7 mouse cellular contexts compared by ENCODE assay signal in genomic region chr4:123904333-123905125, GRCm38 (mm10). TPM values are rescaled to one million over a fixed set of nuclear protein-coding genes. Genes with fewer than 3 reads are reported as not detected.
A peak's percentile ranks its signal among the peaks of the same experiment; 100 is the strongest.
DNase-seq lines count a peak whose midpoint lies in the region; ATAC-seq lines count a peak whose summit lies in the region.

Gene Mycbp, plus strand, starts transcription at chr4:123904832.

- H3K27me3 ChIP-seq in intestine, embryonic 15.5 days (replicated peaks) = no peaks in the 10 kb centered on the region
- H3K27me3 ChIP-seq in midbrain, embryonic 10.5 days (ENCODE audit: low read depth, poor library complexity, severe bottlenecking) = no peaks in the 10 kb centered on the region

- no peaks in the 10 kb centered on the region for H3K9me3 ChIP-seq in intestine, embryonic 15.5 days
- H3K9me3 ChIP-seq in midbrain, embryonic 10.5 days (replicated peaks) = no peaks in the 10 kb centered on the region

- H3K36me3 ChIP-seq in intestine, embryonic 15.5 days = no peaks in the 10 kb centered on the region
- H3K36me3 ChIP-seq in midbrain, embryonic 10.5 days = peaks cover 9% of the 10 kb centered on the region

- H3K4me3 ChIP-seq in intestine, embryonic 15.5 days (replicated peaks) = peak within 1 kb of the TSS; percentile 77
- H3K4me3 ChIP-seq in midbrain, embryonic 10.5 days = peak within 1 kb of the TSS; percentile 82

- H3K27ac ChIP-seq in intestine, embryonic 15.5 days = peak within 1 kb of the TSS; percentile 87
- H3K27ac ChIP-seq in midbrain, embryonic 10.5 days (replicated peaks) = peak within 1 kb of the TSS; percentile 86

- peak within 1 kb of the TSS; percentile 74 for H3K9ac ChIP-seq in intestine, embryonic 15.5 days

- peaks cover 7% of the 10 kb centered on the region; the same call in 1 of the 2 replicates for H3K4me1 ChIP-seq in intestine, embryonic 15.5 days (replicated peaks)
- H3K4me1 ChIP-seq in midbrain, embryonic 10.5 days = peaks cover 20% of the 10 kb centered on the region

- ATAC-seq in intestine, embryonic 15.5 days = peak; percentile 100

- 2% methylated on average over 46 of the region's 49 CpGs for WGBS in intestine, embryonic 15.5 days
- 2% methylated on average over 49 of the region's 49 CpGs for WGBS in midbrain, embryonic 10.5 days

- peak; percentile 100 for DNase-seq in adrenal gland, adult 2 months
- DNase-seq in embryo, embryonic 11.5 days (ENCODE audit: low read depth, low spot score) = peak; percentile 99
- DNase-seq in gastrocnemius, postnatal 36 days = peak; percentile 98 to 99
- peak; percentile 99 for DNase-seq in left cerebral cortex, postnatal 25 days (ENCODE audit: low spot score in 2 of 2)
- peak; percentile 99 for DNase-seq in midbrain, embryonic 10.5 days (ENCODE audit: low spot score)
- peak; percentile 98 for DNase-seq in right cerebral cortex, postnatal 4 days

- intact Hi-C loops in gastrocnemius, postnatal 36 days (cut with DNase I) = no loop called here
- intact Hi-C loops in left cerebral cortex, postnatal 25 days (cut with DNase I) = no loop called here

- H3K4me2 ChIP-seq in intestine, embryonic 15.5 days (replicated peaks) = peak within 1 kb of the TSS; percentile 67

RNA-seq across cellular contexts. Expression of gene Mycbp, which starts in this region (rescaled TPM):
- 10 to 100 TPM; 41.7 to 52.8 TPM for total RNA-seq in adrenal gland, adult 2 months (2021)
- polyA plus RNA-seq in adrenal gland, adult 2 months (2012; rRNA removed) = 8.0 and 9.2 TPM in 2 replicates
- 10 to 100 TPM; 17.1 to 18.5 TPM for total RNA-seq in gastrocnemius, postnatal 36 days (2021)
- 101 and 110 TPM in 2 replicates for polyA plus RNA-seq in intestine, embryonic 15.5 days (2015; fragmentation: Nextera tagmentation; extraction: Ambion mirVana)
- 10 to 100 TPM; 11.2 to 13.3 TPM for total RNA-seq in left cerebral cortex, postnatal 25 days (2021)
- polyA plus RNA-seq in midbrain, embryonic 10.5 days (2016; fragmentation: Nextera tagmentation; extraction: Ambion mirVana) = 59.4 and 64.5 TPM in 2 replicates

Comparison
In these comparisons a context has a peak if more than half of its experiments do, and no peak if none do; other contexts are left out.
1. Peak in every context shown above with its lines: DNase-seq, ATAC-seq, H3K4me3 ChIP-seq and H3K27ac ChIP-seq.